Mouse (Mus musculus) stomach, postnatal 0 days (tissue): Measurements from ENCODE around the gene Copb1.

Source experiments
- CTCF ChIP-seq: IDR thresholded peaks from 2 replicates; pipeline ENCODE4 v1.5.1; 2016; ENCODE audit warnings: antibody characterized with exemption, low read depth, mild to moderate bottlenecking, moderate library complexity
- EP300 ChIP-seq: optimal IDR thresholded peaks from 2 replicates; pipeline ENCODE3; 2016; ENCODE audit warnings: antibody characterized with exemption

GRCm38 (mm10) chr7:114294698-114295097 lies 40.2 kb upstream of the Copb1 start:
- TF ChIP-seq EP300 (no peak), CTCF (peak; percentile 49)
